Mouse (Mus musculus) midbrain, embryonic 14.5 days (tissue): ENCODE data around the gene Sult3a1. TPM values are rescaled to one million over a fixed set of nuclear protein-coding genes. Genes with fewer than 3 reads are reported as not detected.
"Not testable (repeated sequence)": the region's sequence is repeated elsewhere in the genome, so short reads cannot be mapped to it uniquely, and the experiment has no call there.

Source experiments
- ATAC-seq: fragments of 200-750 bp; cut with Nextera tagmentation; 2 replicates; pipeline ENCODE4 v1.8.0; 2017; ENCODE audit warnings: moderate number of reproducible peaks, moderate library complexity; ENCODE audit not compliant: low FRiP score, low TSS enrichment
- DNase-seq: peaks from one replicate; pipeline ENCODE4 v3.0.0-alpha.2; 2015
- H3K27ac ChIP-seq: fragments of 300-500 bp; sonication (generic); replicated peaks from 2 replicates; pipeline ENCODE4 v1.5.1; 2014; ENCODE audit warnings: mild to moderate bottlenecking, low read depth, low read length, moderate library complexity
- H3K27me3 ChIP-seq: fragments of 300-500 bp; sonication (generic); 2 replicates; pipeline ENCODE4 v1.6.1; 2014; ENCODE audit warnings: low read length, control low read depth, mixed read lengths; ENCODE audit not compliant: control insufficient read depth, insufficient read depth
- H3K36me3 ChIP-seq: fragments of 300-500 bp; sonication (generic); 2 replicates; pipeline ENCODE4 v1.6.1; 2014; ENCODE audit warnings: low read length, control low read depth; ENCODE audit not compliant: control insufficient read depth, insufficient read depth
- H3K4me1 ChIP-seq: fragments of 300-500 bp; sonication (generic); 2 replicates; pipeline ENCODE4 v1.6.1; 2014; ENCODE audit warnings: mild to moderate bottlenecking, antibody characterized with exemption, low read length, control low read depth; ENCODE audit not compliant: control insufficient read depth, insufficient read depth
- H3K4me2 ChIP-seq: fragments of 300-500 bp; sonication (generic); 2 replicates; pipeline ENCODE4 v1.6.1; 2014; ENCODE audit warnings: mild to moderate bottlenecking, low read length, moderate library complexity
- H3K4me3 ChIP-seq: fragments of 300-500 bp; sonication (generic); replicated peaks from 2 replicates; pipeline ENCODE4 v1.5.1; 2014; ENCODE audit warnings: low read depth, low read length
- H3K9ac ChIP-seq: fragments of 300-500 bp; sonication (generic); replicated peaks from 2 replicates; pipeline ENCODE4 v1.6.1; 2014; ENCODE audit warnings: mild to moderate bottlenecking, low read length, moderate library complexity
- H3K9me3 ChIP-seq: fragments of 300-500 bp; sonication (generic); 2 replicates; pipeline ENCODE4 v1.6.1; 2016; ENCODE audit warnings: low read length, control low read depth, mixed read lengths; ENCODE audit not compliant: control insufficient read depth
- WGBS: fragments of 180-500 bp; shearing (Covaris S2); extraction: QIAGEN DNeasy Blood & Tissue Kit; methylation state at CpG from one replicate; pipeline ENCODE4 v1.1.7; 2014; 5-methylcytosine and 5-hydroxymethylcytosine counted together
- polyA plus RNA-seq: library from polyadenylated mRNA; unstranded; fragments of >200 nt; fragmentation: Nextera tagmentation; extraction: Ambion mirVana; gene quantifications from 2 replicates; pipeline ENCODE4 v1.2.1, GENCODE M21; 2014

The Sult3a1 gene
- not detected in 2 replicates for polyA plus RNA-seq

GRCm38 (mm10) chr10:33857421-33857820 lies at the start of gene Sult3a1:
Gene Sult3a1 (plus strand): TSS chr10:33857721.
- Histone ChIP-seq H3K9me3 (no peaks in the 10 kb centered on the region), H3K4me1 (no peaks in the 10 kb centered on the region), H3K27me3 (no peaks in the 10 kb centered on the region), H3K27ac (no peak within 1 kb of the TSS), H3K9ac (no peak within 1 kb of the TSS), H3K4me2 (no peak within 1 kb of the TSS), H3K36me3 (no peaks in the 10 kb centered on the region), H3K4me3 (no peak within 1 kb of the TSS)
- DNase-seq = no peak
- no peak for ATAC-seq

DNA sequence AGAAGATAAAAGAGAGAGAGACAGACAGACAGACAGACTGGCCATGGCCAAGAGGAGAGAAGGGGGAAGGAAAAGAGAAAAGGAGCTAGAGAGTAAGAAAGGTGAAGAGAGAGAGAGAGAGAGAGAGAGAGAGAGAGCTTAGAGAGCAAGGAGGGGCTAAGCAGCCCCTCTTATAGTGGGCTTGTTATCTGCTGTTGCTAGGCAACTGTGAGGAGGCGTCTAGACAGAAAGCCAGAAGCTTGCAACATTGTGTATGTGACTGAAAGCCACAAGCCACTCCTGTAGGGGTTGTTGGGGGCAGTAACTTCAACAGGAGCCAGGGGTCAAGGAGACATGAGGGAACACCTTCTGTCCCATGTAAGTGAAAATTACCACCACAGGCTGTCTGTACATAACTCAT lies 45.7 kb upstream of the Sult3a1 start:
- no peak overlapping the region for H3K4me3 ChIP-seq
- ATAC-seq = no peak
- WGBS = 23% methylated on average over 1 of the region's 1 CpGs
- no peaks in the 10 kb centered on the region for H3K4me1 ChIP-seq
- no peaks in the 10 kb centered on the region for H3K36me3 ChIP-seq
- H3K9me3 ChIP-seq = no peaks in the 10 kb centered on the region
- no peak overlapping the region for H3K4me2 ChIP-seq
- H3K9ac ChIP-seq = no peak overlapping the region
- DNase-seq = peak; percentile 18
- H3K27ac ChIP-seq = no peak overlapping the region
- no peaks in the 10 kb centered on the region for H3K27me3 ChIP-seq

DNA sequence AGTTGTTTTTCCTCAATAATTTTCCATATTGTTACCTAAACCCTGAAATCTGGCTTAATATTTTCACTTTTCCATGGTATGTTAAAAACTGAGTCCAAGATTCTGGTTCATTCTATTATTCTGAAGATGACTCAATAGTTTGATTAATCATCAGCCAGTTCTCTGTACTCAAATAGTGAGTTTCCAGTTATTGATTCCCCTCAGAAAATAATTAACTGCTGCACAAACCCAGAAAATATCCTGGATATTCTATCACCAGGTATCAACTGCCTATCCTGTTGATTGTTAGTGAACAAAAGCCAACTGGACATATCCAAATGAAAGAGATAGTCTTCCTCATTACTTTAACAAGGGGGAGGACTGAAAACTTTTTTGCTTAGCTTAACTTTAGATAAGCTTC lies 43.3 kb upstream of the Sult3a1 start:
- Histone ChIP-seq H3K36me3 (no peaks in the 10 kb centered on the region), H3K27ac (no peak overlapping the region), H3K27me3 (no peaks in the 10 kb centered on the region), H3K9me3 (no peaks in the 10 kb centered on the region), H3K4me3 (no peak overlapping the region), H3K4me2 (no peak overlapping the region), H3K4me1 (no peaks in the 10 kb centered on the region), H3K9ac (no peak overlapping the region)
- DNase-seq (no peak), ATAC-seq (no peak)

GRCm38 (mm10) chr10:33816923-33817322 lies 40.6 kb upstream of the Sult3a1 start:
- no peak for ATAC-seq
- no peaks in the 10 kb centered on the region for H3K4me1 ChIP-seq
- no peak for DNase-seq
- no peaks in the 10 kb centered on the region for H3K9me3 ChIP-seq
- no peak overlapping the region for H3K27ac ChIP-seq
- no peak overlapping the region for H3K9ac ChIP-seq
- H3K36me3 ChIP-seq = no peaks in the 10 kb centered on the region
- H3K4me3 ChIP-seq = no peak overlapping the region
- 76% methylated on average over 1 of the region's 1 CpGs for WGBS
- H3K27me3 ChIP-seq = no peaks in the 10 kb centered on the region
- no peak overlapping the region for H3K4me2 ChIP-seq

- Histone ChIP-seq H3K9ac (no peak overlapping the region), H3K9me3 (no peaks in the 10 kb centered on the region), H3K4me2 (no peak overlapping the region), H3K4me3 (no peak overlapping the region), H3K36me3 (no peaks in the 10 kb centered on the region), H3K27me3 (no peaks in the 10 kb centered on the region), H3K27ac (no peak overlapping the region), H3K4me1 (no peaks in the 10 kb centered on the region)
- WGBS = 94% methylated on average over 3 of the region's 3 CpGs
- DNase-seq (no peak), ATAC-seq (no peak)
Observed at GRCm38 (mm10) chr10:33820892-33821291, 36.6 kb upstream of the Sult3a1 start.

DNA sequence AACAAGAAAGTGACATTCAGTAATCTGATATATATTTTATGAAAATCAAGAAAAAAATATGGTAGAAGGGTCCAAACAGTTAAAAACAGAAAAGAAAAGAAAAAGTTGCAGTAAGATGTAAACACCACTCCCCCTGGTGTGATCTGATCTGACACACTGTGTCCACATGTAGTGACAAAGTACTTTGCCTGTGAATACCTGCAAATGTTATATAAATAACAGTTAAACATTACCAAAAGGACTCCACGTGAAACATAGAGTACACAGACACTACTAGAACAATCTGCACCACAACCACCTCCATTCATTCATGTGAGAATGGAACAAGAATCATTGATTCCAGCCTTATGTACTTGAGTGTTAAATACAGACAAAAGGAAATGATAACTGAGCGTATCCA lies 8.5 kb downstream of the Sult3a1 start:
- H3K4me2 ChIP-seq = no peak overlapping the region
- ATAC-seq (no peak), DNase-seq (no peak)
- no peaks in the 10 kb centered on the region for H3K9me3 ChIP-seq
- H3K36me3 ChIP-seq = no peaks in the 10 kb centered on the region
- H3K4me1 ChIP-seq = no peaks in the 10 kb centered on the region
- no peak overlapping the region for H3K4me3 ChIP-seq
- no peaks in the 10 kb centered on the region for H3K27me3 ChIP-seq
- H3K27ac ChIP-seq = no peak overlapping the region
- H3K9ac ChIP-seq = no peak overlapping the region
- WGBS = 81% methylated on average over 2 of the region's 2 CpGs

DNA sequence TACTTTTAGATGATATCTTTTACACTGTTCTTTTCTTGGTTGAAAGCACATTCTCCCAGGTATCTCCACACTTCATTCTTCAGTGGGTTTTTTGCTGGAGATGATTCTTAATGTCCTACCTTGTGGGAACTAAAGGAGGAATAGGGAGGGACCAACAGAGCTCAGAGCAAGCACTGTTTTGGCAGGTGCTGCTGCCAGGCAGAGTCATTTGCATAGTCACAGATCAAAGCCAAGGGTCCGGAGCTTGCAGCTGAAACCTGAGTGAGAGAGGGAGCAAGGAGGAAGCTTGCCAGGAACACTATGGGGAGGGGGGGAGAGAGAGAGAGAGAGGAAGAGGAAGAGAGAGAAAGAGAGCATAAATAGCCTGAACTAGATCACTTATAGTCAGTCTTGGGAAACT lies 12.9 kb downstream of the Sult3a1 start:
- DNase-seq (no peak), ATAC-seq (no peak)
- Histone ChIP-seq H3K4me2 (no peak overlapping the region), H3K36me3 (no peaks in the 10 kb centered on the region), H3K27ac (no peak overlapping the region), H3K9me3 (no peaks in the 10 kb centered on the region; the same call in 1 of the 2 replicates), H3K9ac (no peak overlapping the region), H3K4me3 (no peak overlapping the region), H3K27me3 (no peaks in the 10 kb centered on the region), H3K4me1 (no peaks in the 10 kb centered on the region)
- WGBS = 33% methylated on average over 1 of the region's 1 CpGs

DNA sequence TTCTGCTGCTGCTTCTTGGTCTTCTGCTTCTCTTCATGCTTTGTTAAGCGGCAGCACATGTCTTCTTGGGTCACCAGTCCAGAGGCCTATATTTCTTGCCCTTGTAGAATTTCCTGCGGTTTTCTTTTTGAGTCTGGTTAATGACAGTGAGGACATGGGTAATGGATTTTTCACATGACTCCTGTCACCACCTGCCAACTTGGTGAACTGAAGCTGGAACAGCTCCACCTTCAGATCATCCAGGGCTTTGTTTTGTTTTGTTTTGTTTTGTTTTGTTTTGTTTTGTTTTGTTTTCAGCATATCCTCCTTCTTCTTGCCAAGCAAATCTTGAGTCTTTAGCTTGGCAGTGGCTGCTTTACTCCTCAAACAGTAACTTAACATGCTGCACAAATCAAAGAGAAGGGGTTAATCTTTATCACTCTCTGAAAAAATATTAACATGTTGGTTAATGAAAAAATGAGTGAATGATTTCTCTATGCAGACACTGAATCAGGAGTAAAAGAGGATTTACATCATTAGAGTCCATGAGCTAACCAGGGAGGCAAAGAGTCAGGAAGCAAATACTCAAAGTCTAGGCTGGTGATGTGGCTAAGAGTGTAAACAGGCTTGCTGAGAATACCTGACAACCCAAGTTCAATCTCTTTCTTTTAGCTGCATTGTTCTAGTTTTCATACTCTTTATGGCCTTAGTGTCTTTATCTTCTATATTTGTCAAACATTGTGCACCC lies 15.3 kb downstream of the Sult3a1 start:
- DNase-seq (no peak), ATAC-seq (no peak)
- no peak overlapping the region for H3K4me3 ChIP-seq
- H3K27me3 ChIP-seq = no peaks in the 10 kb centered on the region
- no peaks in the 10 kb centered on the region; the same call in 1 of the 2 replicates for H3K9me3 ChIP-seq
- no peak overlapping the region for H3K4me2 ChIP-seq
- H3K9ac ChIP-seq = no peak overlapping the region
- no peaks in the 10 kb centered on the region for H3K36me3 ChIP-seq
- no peaks in the 10 kb centered on the region for H3K4me1 ChIP-seq
- WGBS = 90% methylated on average over 2 of the region's 2 CpGs
- H3K27ac ChIP-seq = no peak overlapping the region

GRCm38 (mm10) chr10:33882411-33882810 lies 24.9 kb downstream of the Sult3a1 start:
- H3K4me1 ChIP-seq, DNase-seq, H3K4me2 ChIP-seq, H3K4me3 ChIP-seq, H3K27me3 ChIP-seq, H3K36me3 ChIP-seq, ATAC-seq, H3K9me3 ChIP-seq, H3K9ac ChIP-seq, H3K27ac ChIP-seq: not testable (repeated sequence)
- 79% methylated on average over 2 of the region's 2 CpGs for whole genome bisulfite sequencing
